Mouse (Mus musculus): ENCODE measurements around the gene Marc2.

Gene Marc2

GRCm38 (mm10) chr1:184846092-184846750 lies at the start of gene Marc2:
Gene Marc2 (minus strand): TSS chr1:184846451.
- no peak for DNase-seq (ENCODE audit: low spot score)

- no peak for DNase-seq (ENCODE audit: low spot score)
Measured at GRCm38 (mm10) chr1:184891998-184892397, 45.7 kb upstream of the Marc2 start.

GRCm38 (mm10) chr1:184889454-184889853 lies 43.2 kb upstream of the Marc2 start:
- no peak for DNase-seq (ENCODE audit: low spot score)

- no peak for DNase-seq (ENCODE audit: low spot score)
Measured at GRCm38 (mm10) chr1:184886160-184886559, 39.9 kb upstream of the Marc2 start.

GRCm38 (mm10) chr1:184882281-184883268 lies 36.3 kb upstream of the Marc2 start, which contains the start of gene C130074G19Rik:
Gene C130074G19Rik (minus strand): TSS chr1:184883218.
- no peak for DNase-seq (ENCODE audit: low spot score)

GRCm38 (mm10) chr1:184881861-184882260 lies 35.6 kb upstream of the Marc2 start:
- no peak for DNase-seq (ENCODE audit: low spot score)

GRCm38 (mm10) chr1:184881211-184881610 lies 35.0 kb upstream of the Marc2 start:
- no peak for DNase-seq (ENCODE audit: low spot score)

GRCm38 (mm10) chr1:184878860-184879259 lies 32.6 kb upstream of the Marc2 start:
- DNase-seq (ENCODE audit: low spot score), result no peak

- DNase-seq (ENCODE audit: low spot score), result no peak
Measured at GRCm38 (mm10) chr1:184877306-184877705, 31.1 kb upstream of the Marc2 start.

GRCm38 (mm10) chr1:184873910-184874309 lies 27.7 kb upstream of the Marc2 start:
- DNase-seq (ENCODE audit: low spot score), result no peak

GRCm38 (mm10) chr1:184872069-184872819 lies 26.0 kb upstream of the Marc2 start:
- no peak for DNase-seq (ENCODE audit: low spot score)

GRCm38 (mm10) chr1:184871506-184871905 lies 25.3 kb upstream of the Marc2 start:
- DNase-seq (ENCODE audit: low spot score), result no peak

GRCm38 (mm10) chr1:184870646-184871385 lies 24.6 kb upstream of the Marc2 start:
- DNase-seq (ENCODE audit: low spot score), result no peak

- DNase-seq (ENCODE audit: low spot score), result no peak
Measured at GRCm38 (mm10) chr1:184869939-184870565, 23.8 kb upstream of the Marc2 start.

GRCm38 (mm10) chr1:184867640-184868120 lies 21.4 kb upstream of the Marc2 start:
- DNase-seq (ENCODE audit: low spot score), result no peak

- DNase-seq (ENCODE audit: low spot score), result no peak
Measured at GRCm38 (mm10) chr1:184864381-184864801, 18.1 kb upstream of the Marc2 start.

GRCm38 (mm10) chr1:184862636-184863035 lies 16.4 kb upstream of the Marc2 start:
- no peak for DNase-seq (ENCODE audit: low spot score)

- no peak for DNase-seq (ENCODE audit: low spot score)
Measured at GRCm38 (mm10) chr1:184861551-184861950, 15.3 kb upstream of the Marc2 start.

- no peak for DNase-seq (ENCODE audit: low spot score)
Measured at GRCm38 (mm10) chr1:184860276-184860675, 14.0 kb upstream of the Marc2 start.

- no peak for DNase-seq (ENCODE audit: low spot score)
Measured at GRCm38 (mm10) chr1:184858253-184858652, 12.0 kb upstream of the Marc2 start.

- no peak for DNase-seq (ENCODE audit: low spot score)
Measured at GRCm38 (mm10) chr1:184857216-184857615, 11.0 kb upstream of the Marc2 start.
